Mouse (Mus musculus) ZHBTc4 (cell line): ENCODE data around the gene Atad1.

ENCODE experiments used
- DNase-seq: peaks from one replicate; pipeline ENCODE4 v3.0.0-alpha.2; 2011; ENCODE audit warnings: low read depth, low spot score

The Atad1 gene

GRCm38 (mm10) chr19:32622142-32622541, 117.4 kb downstream of the Atad1 start:
- no peak for DNase-seq
